Mouse (Mus musculus): ENCODE results near the gene Ppl. TPM values are rescaled to one million over a fixed set of nuclear protein-coding genes. Genes with fewer than 3 reads are reported as not detected.

Gene Ppl
- total RNA-seq, 2 experiments from 2014 or later = 2.1 to 2.6 TPM

DNA sequence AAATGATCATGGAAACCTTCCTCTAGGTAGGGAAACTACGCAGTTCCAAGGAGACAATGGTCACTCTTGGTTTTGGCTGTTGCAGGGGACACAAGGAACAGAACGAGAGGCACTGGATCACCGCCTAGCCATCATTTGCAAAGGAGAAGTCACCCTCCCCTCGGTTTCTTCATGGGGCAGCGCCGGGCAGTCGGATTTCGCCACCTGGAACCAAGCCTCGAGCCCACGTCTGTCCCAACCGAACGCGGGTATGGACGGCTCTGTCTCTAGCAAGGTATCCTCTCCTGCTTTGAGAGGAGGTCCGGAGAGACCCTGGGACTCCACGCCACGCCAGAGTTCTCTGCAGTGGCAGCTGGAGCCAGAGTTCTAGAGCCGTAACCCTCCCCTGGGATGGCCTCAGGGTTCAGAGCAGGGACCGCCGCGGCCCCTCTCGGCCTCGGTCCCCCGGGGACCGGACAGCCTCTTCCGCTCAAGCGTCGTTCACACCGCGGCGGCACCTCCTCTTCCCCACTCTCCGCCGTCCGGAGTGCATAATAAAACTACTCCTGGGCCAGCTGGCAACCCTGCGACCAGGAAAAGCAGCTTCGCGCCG, 82.9 kb downstream of the Ppl start:
- no peak for DNase-seq (ENCODE audit: low spot score in 2 of 2)

DNA sequence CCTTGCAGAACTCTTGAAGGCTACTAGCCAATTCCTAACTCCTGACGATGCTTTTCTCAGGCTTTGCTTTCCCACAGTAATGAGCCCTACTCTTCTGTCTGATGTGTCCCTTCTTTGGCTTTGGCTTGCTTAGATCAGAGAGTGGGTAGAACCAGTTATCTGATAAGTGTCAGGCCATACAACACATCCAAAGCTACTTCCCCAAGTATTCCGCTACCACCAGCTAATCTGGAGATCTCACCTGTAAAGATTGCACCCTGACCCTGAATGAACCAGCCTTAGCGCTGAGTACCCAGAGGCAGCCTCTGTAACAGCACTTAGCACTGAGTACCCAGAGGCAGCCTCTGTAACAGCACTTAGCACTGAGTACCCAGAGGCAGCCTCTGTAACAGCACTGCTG, 86.9 kb downstream of the Ppl start:
- no peak for DNase-seq (ENCODE audit: low spot score in 2 of 2)

DNA sequence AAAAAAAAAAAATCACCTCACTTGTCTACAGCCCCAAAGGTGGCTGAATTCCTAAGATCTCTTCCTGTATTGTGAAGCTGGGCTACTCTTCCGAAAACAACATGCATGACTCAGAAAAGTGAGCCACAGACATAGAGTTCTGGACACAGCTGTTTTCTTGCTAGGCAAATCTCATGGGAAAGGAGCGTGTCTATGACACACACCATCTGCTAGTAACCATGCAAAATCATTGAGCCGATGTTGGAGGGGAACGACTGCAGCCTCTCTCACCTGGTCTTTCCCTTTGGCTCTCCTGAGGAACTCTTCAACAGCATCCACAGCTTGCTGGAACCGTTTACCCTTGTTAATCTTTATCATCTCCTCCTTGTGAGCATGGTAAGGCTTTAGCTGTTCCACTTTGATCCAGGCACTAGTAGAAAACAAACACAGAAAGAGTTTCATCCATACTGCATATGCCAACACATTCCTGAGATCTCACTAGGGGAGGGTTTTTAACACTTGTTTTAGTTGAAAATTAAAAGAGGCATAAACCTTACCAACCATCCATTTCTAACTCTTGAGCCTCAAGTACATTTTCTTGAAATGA, 95.5 kb downstream of the Ppl start:
- no peak for DNase-seq (ENCODE audit: low spot score in 2 of 2)

Other genes starting within 250 kb of the Ppl start
- gene Mgrn1, start 246.2 kb downstream of the Ppl start, total RNA-seq (2021) = 100 to 1,000 TPM; 213 to 223 TPM
- gene Nudt16l1, start 193.7 kb downstream of the Ppl start, total RNA-seq (2021) = 10 to 100 TPM; 65.9 to 71.0 TPM
- 10 to 100 TPM; 57.7 to 64.0 TPM for gene Anks3, start 168.2 kb downstream of the Ppl start, total RNA-seq (2021)
- not detected for gene Sept12, start 134.6 kb downstream of the Ppl start, total RNA-seq (2021)
- gene Smim22, start 125.1 kb downstream of the Ppl start, total RNA-seq (2021) = not detected
- 100 to 1,000 TPM; 198 to 216 TPM for gene Rogdi, start 118.9 kb downstream of the Ppl start, total RNA-seq (2021)
- 100 to 1,000 TPM; 139 to 149 TPM for gene Glyr1, start 82.6 kb downstream of the Ppl start, total RNA-seq (2021)
- 10 to 100 TPM; 42.1 to 43.9 TPM for gene Ubn1, start 82.4 kb downstream of the Ppl start, total RNA-seq (2021)
- gene Sec14l5, start 14.7 kb upstream of the Ppl start, total RNA-seq (2021) = 1 to 10 TPM; 5.1 to 6.8 TPM
- gene Nagpa, start 71.6 kb upstream of the Ppl start, total RNA-seq (2021) = 10 to 100 TPM; 13.2 to 14.6 TPM
- gene AU021092, start 89.9 kb upstream of the Ppl start, total RNA-seq (2021) = 1 to 10 TPM; 4.5 TPM
- 10 to 100 TPM; 25.6 to 26.8 TPM for gene Alg1, start 101.2 kb upstream of the Ppl start, total RNA-seq (2021)
- gene Eef2kmt, start 123.6 kb upstream of the Ppl start, total RNA-seq (2021) = 1 to 10 TPM; 4.2 to 4.3 TPM

Data from left cerebral cortex, adult 18-20 months (tissue).